Mouse (Mus musculus): ENCODE measurements around the gene D10Wsu102e. TPM values are rescaled to one million over a fixed set of nuclear protein-coding genes. Genes with fewer than 3 reads are reported as not detected.
A peak's percentile ranks its signal among the peaks of the same experiment; 100 is the strongest.

Gene D10Wsu102e
- polyA plus RNA-seq (2015; fragmentation: Nextera tagmentation; extraction: Ambion mirVana), result 0.81 and 0.86 TPM in 2 replicates

GRCm38 (mm10) chr10:83359956-83360355 lies at the start of gene D10Wsu102e:
Gene D10Wsu102e (plus strand): TSS chr10:83360221.
- H3K27me3 ChIP-seq (ENCODE audit: insufficient read depth, low read length), result no peaks in the 10 kb centered on the region
- H3K9me3 ChIP-seq (ENCODE audit: low read length), result no peaks in the 10 kb centered on the region
- H3K4me2 ChIP-seq (replicated peaks; ENCODE audit: low read depth, low read length), result peak within 1 kb of the TSS; percentile 72
- H3K4me3 ChIP-seq (ENCODE audit: low read length), result peak within 1 kb of the TSS; percentile 96
- WGBS, result 0% methylated on average over 30 of the region's 30 CpGs
- peak within 1 kb of the TSS; percentile 88 for H3K9ac ChIP-seq (replicated peaks; ENCODE audit: low read length)
- H3K36me3 ChIP-seq (ENCODE audit: insufficient read depth, low read length), result peaks cover 20% of the 10 kb centered on the region; the same call in 1 of the 2 replicates
- H3K27ac ChIP-seq (ENCODE audit: low read length), result peak within 1 kb of the TSS; percentile 86
- peaks cover 12% of the 10 kb centered on the region for H3K4me1 ChIP-seq (ENCODE audit: insufficient read depth, low read length)
- peak; percentile 98 for ATAC-seq (ENCODE audit: low FRiP score, low TSS enrichment)

DNA sequence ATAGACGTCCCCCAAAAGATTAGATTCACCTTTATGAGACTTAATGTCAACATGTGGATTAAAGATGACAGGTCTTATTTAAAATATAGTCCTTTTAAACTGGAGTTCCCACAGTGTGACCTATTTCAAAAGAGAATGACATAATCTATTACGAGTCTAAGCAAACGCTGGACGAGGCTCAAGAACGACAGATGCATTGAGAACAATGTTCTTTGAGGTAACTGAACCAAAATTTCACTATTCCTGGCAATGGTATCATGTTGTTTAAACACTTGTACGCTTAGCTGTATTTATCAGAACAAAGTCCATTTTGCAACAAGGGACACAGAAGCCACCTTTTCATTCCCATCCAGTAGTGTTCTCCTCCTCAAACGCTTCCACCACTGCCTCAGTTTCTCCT lies 49.7 kb upstream of the D10Wsu102e start:
- Histone ChIP-seq H3K4me1 (ENCODE audit: insufficient read depth, low read length) (no peaks in the 10 kb centered on the region), H3K9ac (replicated peaks; ENCODE audit: low read length) (no peak overlapping the region), H3K36me3 (ENCODE audit: insufficient read depth, low read length) (no peaks in the 10 kb centered on the region), H3K9me3 (ENCODE audit: low read length) (peaks cover 3% of the 10 kb centered on the region; the same call in 1 of the 2 replicates), H3K27me3 (ENCODE audit: insufficient read depth, low read length) (no peaks in the 10 kb centered on the region), H3K27ac (ENCODE audit: low read length) (no peak overlapping the region), H3K4me2 (replicated peaks; ENCODE audit: low read depth, low read length) (no peak overlapping the region), H3K4me3 (ENCODE audit: low read length) (no peak overlapping the region)
- 83% methylated on average over 7 of the region's 7 CpGs for WGBS
- ATAC-seq (ENCODE audit: low FRiP score, low TSS enrichment), result no peak

DNA sequence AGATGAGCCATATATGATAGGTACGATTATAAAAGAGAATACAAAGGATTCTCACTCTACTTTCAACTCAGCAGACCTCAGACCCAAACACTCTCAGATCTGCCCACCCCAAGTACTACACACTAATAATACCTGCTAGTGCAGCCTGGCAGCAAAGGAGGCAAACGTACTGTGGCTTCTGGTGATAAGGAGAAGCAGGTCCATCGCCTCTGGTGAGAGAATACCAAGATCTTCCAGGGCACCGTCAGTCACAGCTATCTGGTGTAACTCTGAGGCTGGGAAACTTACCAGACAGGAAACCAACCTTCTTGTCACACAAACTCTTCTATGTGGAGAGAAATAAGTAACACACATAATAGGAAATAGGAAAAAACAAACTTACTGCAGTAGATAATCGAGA lies 47.0 kb upstream of the D10Wsu102e start:
- H3K4me3 ChIP-seq (ENCODE audit: low read length), result no peak overlapping the region
- H3K9ac ChIP-seq (replicated peaks; ENCODE audit: low read length), result no peak overlapping the region
- 86% methylated on average over 5 of the region's 5 CpGs for whole genome bisulfite sequencing

DNA sequence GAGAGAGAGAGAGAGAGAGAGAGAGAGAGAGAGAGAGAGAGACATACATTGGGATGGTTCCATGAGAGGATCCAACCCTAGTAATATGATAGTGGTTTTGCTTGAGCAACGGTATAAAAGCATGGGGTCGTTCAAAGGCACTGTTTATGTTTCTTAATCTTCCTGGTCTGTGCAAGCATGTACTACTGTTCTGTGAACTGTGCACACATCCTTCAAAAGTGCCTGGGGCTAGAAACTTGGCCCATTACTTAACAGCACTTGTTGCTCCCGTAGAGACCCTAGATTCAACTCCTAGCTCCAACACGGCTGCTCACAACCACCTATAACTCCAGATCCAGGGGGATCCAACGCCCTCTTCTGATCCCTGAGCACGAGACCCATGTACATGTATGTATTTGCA lies 39.6 kb upstream of the D10Wsu102e start:
- no peak overlapping the region for H3K4me2 ChIP-seq (replicated peaks; ENCODE audit: low read depth, low read length)
- no peak overlapping the region for H3K9ac ChIP-seq (replicated peaks; ENCODE audit: low read length)
- H3K4me3 ChIP-seq (ENCODE audit: low read length), result no peak overlapping the region
- no peaks in the 10 kb centered on the region for H3K9me3 ChIP-seq (ENCODE audit: low read length)
- WGBS, result 58% methylated on average over 6 of the region's 6 CpGs
- no peaks in the 10 kb centered on the region for H3K4me1 ChIP-seq (ENCODE audit: insufficient read depth, low read length)
- H3K27me3 ChIP-seq (ENCODE audit: insufficient read depth, low read length), result no peaks in the 10 kb centered on the region
- H3K36me3 ChIP-seq (ENCODE audit: insufficient read depth, low read length), result no peaks in the 10 kb centered on the region
- ATAC-seq (ENCODE audit: low FRiP score, low TSS enrichment), result no peak
- H3K27ac ChIP-seq (ENCODE audit: low read length), result no peak overlapping the region

More for the DNA sequence above, 47.0 kb upstream of the D10Wsu102e start:
- Histone ChIP-seq H3K27me3 (ENCODE audit: insufficient read depth, low read length) (no peaks in the 10 kb centered on the region), H3K4me1 (ENCODE audit: insufficient read depth, low read length) (no peaks in the 10 kb centered on the region), H3K4me2 (replicated peaks; ENCODE audit: low read depth, low read length) (no peak overlapping the region), H3K36me3 (ENCODE audit: insufficient read depth, low read length) (no peaks in the 10 kb centered on the region), H3K9me3 (ENCODE audit: low read length) (peaks cover 3% of the 10 kb centered on the region; the same call in 1 of the 2 replicates), H3K27ac (ENCODE audit: low read length) (no peak overlapping the region)
- ATAC-seq (ENCODE audit: low FRiP score, low TSS enrichment), result no peak

- Histone ChIP-seq H3K4me2 (replicated peaks; ENCODE audit: low read depth, low read length) (no peak overlapping the region), H3K27me3 (ENCODE audit: insufficient read depth, low read length) (no peaks in the 10 kb centered on the region), H3K36me3 (ENCODE audit: insufficient read depth, low read length) (no peaks in the 10 kb centered on the region), H3K9ac (replicated peaks; ENCODE audit: low read length) (no peak overlapping the region), H3K4me1 (ENCODE audit: insufficient read depth, low read length) (no peaks in the 10 kb centered on the region), H3K9me3 (ENCODE audit: low read length) (no peaks in the 10 kb centered on the region), H3K27ac (ENCODE audit: low read length) (no peak overlapping the region), H3K4me3 (ENCODE audit: low read length) (no peak overlapping the region)
- WGBS, result 85% methylated on average over 7 of the region's 7 CpGs
- no peak for ATAC-seq (ENCODE audit: low FRiP score, low TSS enrichment)
Observed at GRCm38 (mm10) chr10:83320870-83321269, 39.2 kb upstream of the D10Wsu102e start.

DNA sequence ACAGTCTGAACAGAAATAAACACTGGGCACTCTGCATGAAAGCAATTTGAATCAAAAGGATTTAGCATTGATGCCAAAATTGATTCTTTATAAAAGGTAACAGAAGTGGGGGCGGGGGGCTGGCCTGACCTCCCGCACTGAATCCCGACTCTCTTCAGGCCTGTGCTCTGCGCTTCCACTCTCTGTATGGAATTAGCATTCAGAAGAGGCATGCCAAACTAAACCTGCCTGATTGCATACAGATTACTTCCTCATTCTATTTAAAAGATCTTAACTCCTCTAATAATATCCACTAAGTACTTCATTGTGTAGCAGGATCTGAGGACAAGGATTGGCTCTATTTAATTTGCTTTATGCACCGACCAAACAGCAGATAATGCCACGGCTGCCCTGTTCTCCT lies 38.5 kb upstream of the D10Wsu102e start:
- Histone ChIP-seq H3K9ac (replicated peaks; ENCODE audit: low read length) (no peak overlapping the region), H3K9me3 (ENCODE audit: low read length) (no peaks in the 10 kb centered on the region), H3K27ac (ENCODE audit: low read length) (no peak overlapping the region), H3K36me3 (ENCODE audit: insufficient read depth, low read length) (no peaks in the 10 kb centered on the region), H3K4me2 (replicated peaks; ENCODE audit: low read depth, low read length) (no peak overlapping the region), H3K4me1 (ENCODE audit: insufficient read depth, low read length) (no peaks in the 10 kb centered on the region), H3K27me3 (ENCODE audit: insufficient read depth, low read length) (no peaks in the 10 kb centered on the region), H3K4me3 (ENCODE audit: low read length) (no peak overlapping the region)
- 76% methylated on average over 6 of the region's 6 CpGs for WGBS
- no peak for ATAC-seq (ENCODE audit: low FRiP score, low TSS enrichment)

GRCm38 (mm10) chr10:83322551-83323100 lies 37.4 kb upstream of the D10Wsu102e start:
- H3K9ac ChIP-seq (replicated peaks; ENCODE audit: low read length), result no peak overlapping the region
- H3K4me3 ChIP-seq (ENCODE audit: low read length), result no peak overlapping the region
- ATAC-seq (ENCODE audit: low FRiP score, low TSS enrichment), result no peak

DNA sequence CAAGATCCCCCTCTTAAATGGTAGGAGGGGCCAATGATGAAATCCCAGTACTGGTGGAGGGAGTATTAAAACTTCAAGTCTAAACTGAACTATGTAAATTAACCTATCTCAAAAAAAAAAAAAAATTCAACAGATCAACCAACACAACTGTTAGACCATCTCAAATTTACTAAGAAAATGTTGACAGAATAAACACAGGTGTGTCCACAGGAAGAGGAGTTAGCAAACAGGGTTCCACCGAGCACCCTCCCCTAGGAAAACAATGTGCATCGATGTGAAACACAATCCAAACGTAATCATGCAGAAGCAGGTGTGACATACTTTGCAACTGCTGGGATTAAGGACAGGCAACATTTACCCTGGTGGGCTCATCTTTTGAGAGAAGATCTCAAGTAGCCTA lies 35.1 kb upstream of the D10Wsu102e start:
- Histone ChIP-seq H3K4me3 (ENCODE audit: low read length) (no peak overlapping the region), H3K27ac (ENCODE audit: low read length) (no peak overlapping the region), H3K9ac (replicated peaks; ENCODE audit: low read length) (no peak overlapping the region), H3K4me2 (replicated peaks; ENCODE audit: low read depth, low read length) (no peak overlapping the region), H3K36me3 (ENCODE audit: insufficient read depth, low read length) (no peaks in the 10 kb centered on the region), H3K27me3 (ENCODE audit: insufficient read depth, low read length) (no peaks in the 10 kb centered on the region), H3K9me3 (ENCODE audit: low read length) (no peaks in the 10 kb centered on the region), H3K4me1 (ENCODE audit: insufficient read depth, low read length) (no peaks in the 10 kb centered on the region)
- 49% methylated on average over 3 of the region's 3 CpGs for WGBS
- no peak for ATAC-seq (ENCODE audit: low FRiP score, low TSS enrichment)

More at GRCm38 (mm10) chr10:83322551-83323100, 37.4 kb upstream of the D10Wsu102e start:
- no peak overlapping the region for H3K4me2 ChIP-seq (replicated peaks; ENCODE audit: low read depth, low read length)
- no peaks in the 10 kb centered on the region for H3K4me1 ChIP-seq (ENCODE audit: insufficient read depth, low read length)
- no peaks in the 10 kb centered on the region for H3K27me3 ChIP-seq (ENCODE audit: insufficient read depth, low read length)
- H3K36me3 ChIP-seq (ENCODE audit: insufficient read depth, low read length), result no peaks in the 10 kb centered on the region
- no peaks in the 10 kb centered on the region for H3K9me3 ChIP-seq (ENCODE audit: low read length)
- 51% methylated on average over 7 of the region's 7 CpGs for WGBS
- no peak overlapping the region for H3K27ac ChIP-seq (ENCODE audit: low read length)

DNA sequence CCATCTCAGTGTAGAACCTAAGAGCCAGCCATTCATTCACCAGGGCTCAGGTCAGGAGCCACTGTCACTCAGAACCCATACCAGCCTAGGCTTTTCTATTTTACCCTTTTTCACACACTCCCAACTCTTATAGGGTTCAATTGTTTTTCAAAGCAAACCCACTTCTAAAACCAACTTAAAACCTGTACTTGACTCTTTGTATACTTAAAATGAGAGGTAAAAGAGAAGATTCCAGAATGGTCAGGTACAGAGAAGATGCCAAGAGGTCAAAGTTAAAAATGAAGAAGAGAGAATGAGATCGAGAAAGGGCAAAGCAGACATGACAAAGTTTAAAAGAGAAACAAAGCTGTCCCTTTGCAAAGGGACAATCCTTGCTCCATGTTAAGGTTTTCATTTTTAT lies 34.1 kb upstream of the D10Wsu102e start:
- H3K27me3 ChIP-seq (ENCODE audit: insufficient read depth, low read length), result no peaks in the 10 kb centered on the region
- H3K9me3 ChIP-seq (ENCODE audit: low read length), result no peaks in the 10 kb centered on the region
- no peaks in the 10 kb centered on the region for H3K4me1 ChIP-seq (ENCODE audit: insufficient read depth, low read length)
- whole genome bisulfite sequencing, result 83% methylated on average over 1 of the region's 1 CpGs
- H3K4me2 ChIP-seq (replicated peaks; ENCODE audit: low read depth, low read length), result no peak overlapping the region
- ATAC-seq (ENCODE audit: low FRiP score, low TSS enrichment), result no peak
- H3K4me3 ChIP-seq (ENCODE audit: low read length), result no peak overlapping the region
- H3K27ac ChIP-seq (ENCODE audit: low read length), result no peak overlapping the region
- H3K9ac ChIP-seq (replicated peaks; ENCODE audit: low read length), result no peak overlapping the region
- H3K36me3 ChIP-seq (ENCODE audit: insufficient read depth, low read length), result no peaks in the 10 kb centered on the region

DNA sequence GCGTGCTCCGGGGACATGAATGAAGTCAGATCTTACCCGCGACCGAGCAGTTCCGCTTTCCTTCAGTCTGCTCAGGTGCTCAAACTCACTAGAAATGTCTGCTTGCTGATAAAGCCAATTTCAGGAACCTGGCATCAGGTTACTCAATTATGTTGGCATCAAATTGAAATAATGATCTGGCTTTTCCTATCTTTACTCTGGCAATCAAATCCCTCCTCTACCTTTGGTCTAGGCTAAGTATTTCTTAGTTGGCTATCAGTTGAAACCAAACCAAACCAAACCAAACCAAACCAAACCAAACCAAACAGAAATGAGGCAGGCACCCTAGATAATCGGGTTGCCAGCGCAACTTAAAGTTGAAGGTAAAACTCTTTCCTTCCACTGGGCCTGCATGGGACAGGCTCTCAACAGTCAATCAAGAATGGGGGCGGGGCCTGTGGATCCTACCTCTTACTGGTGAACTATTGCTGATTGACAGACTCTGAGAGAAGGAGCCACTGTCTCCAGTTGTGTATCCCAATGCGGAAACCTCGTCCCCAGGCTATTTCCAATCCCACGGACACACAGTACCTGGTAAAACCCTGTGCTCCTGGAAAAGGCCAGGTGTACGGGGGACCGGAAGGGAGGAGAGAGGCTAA lies 33.3 kb upstream of the D10Wsu102e start:
- H3K9ac ChIP-seq (replicated peaks; ENCODE audit: low read length), result no peak overlapping the region
- no peaks in the 10 kb centered on the region for H3K36me3 ChIP-seq (ENCODE audit: insufficient read depth, low read length)
- H3K27ac ChIP-seq (ENCODE audit: low read length), result no peak overlapping the region
- no peak overlapping the region for H3K4me2 ChIP-seq (replicated peaks; ENCODE audit: low read depth, low read length)
- ATAC-seq (ENCODE audit: low FRiP score, low TSS enrichment), result no peak
- no peaks in the 10 kb centered on the region for H3K9me3 ChIP-seq (ENCODE audit: low read length)
- no peaks in the 10 kb centered on the region for H3K27me3 ChIP-seq (ENCODE audit: insufficient read depth, low read length)
- no peak overlapping the region for H3K4me3 ChIP-seq (ENCODE audit: low read length)
- H3K4me1 ChIP-seq (ENCODE audit: insufficient read depth, low read length), result no peaks in the 10 kb centered on the region
- 91% methylated on average over 14 of the region's 14 CpGs for WGBS

All from kidney, embryonic 16.5 days (tissue).